Mouse (Mus musculus) liver, embryonic 16.5 days (tissue): Measurements from ENCODE around the gene Mrpl36. TPM values are rescaled to one million over a fixed set of nuclear protein-coding genes. Genes with fewer than 3 reads are reported as not detected.

Experiments used
- ATAC-seq: fragments of 200-750 bp; cut with Nextera tagmentation; 2 replicates; pipeline ENCODE4 v1.8.0; 2017; ENCODE audit warnings: low read depth, mild to moderate bottlenecking, moderate number of reproducible peaks, moderate library complexity
- H3K27ac ChIP-seq: fragments of 300-500 bp; sonication (generic); 2 replicates; pipeline ENCODE4 v1.5.1; 2014; ENCODE audit warnings: mild to moderate bottlenecking, low read length
- H3K27me3 ChIP-seq: fragments of 300-500 bp; sonication (generic); 2 replicates; pipeline ENCODE4 v1.6.1; 2014; ENCODE audit warnings: low read depth, low read length, mixed read lengths; ENCODE audit not compliant: control insufficient read depth, insufficient read depth
- H3K36me3 ChIP-seq: fragments of 300-500 bp; sonication (generic); 2 replicates; pipeline ENCODE4 v1.6.1; 2014; ENCODE audit warnings: mild to moderate bottlenecking; ENCODE audit not compliant: control insufficient read depth, insufficient read depth
- H3K4me1 ChIP-seq: fragments of 300-500 bp; sonication (generic); 2 replicates; pipeline ENCODE4 v1.6.1; 2014; ENCODE audit warnings: low read depth, low read length, mixed read lengths; ENCODE audit not compliant: control insufficient read depth
- H3K4me2 ChIP-seq: fragments of 300-500 bp; sonication (generic); 2 replicates; pipeline ENCODE4 v1.6.1; 2014; ENCODE audit warnings: low read depth, low read length, mixed read lengths
- H3K4me3 ChIP-seq: fragments of 300-500 bp; sonication (generic); 2 replicates; pipeline ENCODE4 v1.5.1; 2014; ENCODE audit warnings: low read depth, mild to moderate bottlenecking, low read length
- H3K9ac ChIP-seq: fragments of 300-500 bp; sonication (generic); 2 replicates; pipeline ENCODE4 v1.6.1; 2014; ENCODE audit warnings: low read depth, low read length
- H3K9me3 ChIP-seq: fragments of 300-500 bp; sonication (generic); replicated peaks from 2 replicates; pipeline ENCODE4 v1.6.1; 2016; ENCODE audit warnings: low read length; ENCODE audit not compliant: control insufficient read depth
- WGBS: fragments of 180-500 bp; shearing (Covaris S2); extraction: QIAGEN DNeasy Blood & Tissue Kit; methylation state at CpG from one replicate; pipeline ENCODE4 v1.1.7; 2014; ENCODE audit not compliant: insufficient replicate concordance; 5-methylcytosine and 5-hydroxymethylcytosine counted together
- polyA plus RNA-seq: library from polyadenylated mRNA; unstranded; fragments of >200 nt; fragmentation: Nextera tagmentation; extraction: Ambion mirVana; gene quantifications from 2 replicates; pipeline ENCODE4 v1.2.1, GENCODE M21; 2015

The Mrpl36 gene
- polyA plus RNA-seq, 1 experiment from 2014 or later = 57.9 TPM

- Histone ChIP-seq H3K36me3 (no peaks in the 10 kb centered on the region), H3K9ac (no peak overlapping the region), H3K9me3 (no peaks in the 10 kb centered on the region), H3K4me1 (no peaks in the 10 kb centered on the region), H3K4me2 (no peak overlapping the region), H3K4me3 (no peak overlapping the region), H3K27me3 (no peaks in the 10 kb centered on the region; the same call in 1 of the 2 replicates), H3K27ac (no peak overlapping the region)
- 47% methylated on average over 8 of the region's 8 CpGs for WGBS
- no peak for ATAC-seq
These were observed 22.8 kb upstream of the Mrpl36 start for GRCm38 (mm10) chr13:73305398-73306084.

GRCm38 (mm10) chr13:73306085-73306410 is 22.3 kb upstream of the Mrpl36 start:
- H3K4me2 ChIP-seq = no peak overlapping the region
- H3K27ac ChIP-seq = no peak overlapping the region
- no peak overlapping the region for H3K9ac ChIP-seq
- H3K36me3 ChIP-seq = no peaks in the 10 kb centered on the region
- no peaks in the 10 kb centered on the region; the same call in 1 of the 2 replicates for H3K27me3 ChIP-seq
- no peak overlapping the region for H3K4me3 ChIP-seq
- 58% methylated on average over 4 of the region's 4 CpGs for WGBS
- H3K9me3 ChIP-seq = no peaks in the 10 kb centered on the region
- ATAC-seq = no peak
- H3K4me1 ChIP-seq = no peaks in the 10 kb centered on the region

GRCm38 (mm10) chr13:73306430-73306829 is 21.9 kb upstream of the Mrpl36 start:
- H3K9ac ChIP-seq = no peak overlapping the region
- no peak for ATAC-seq
- no peak overlapping the region for H3K4me3 ChIP-seq
- no peaks in the 10 kb centered on the region for H3K4me1 ChIP-seq
- no peaks in the 10 kb centered on the region for H3K36me3 ChIP-seq
- no peaks in the 10 kb centered on the region; the same call in 1 of the 2 replicates for H3K27me3 ChIP-seq
- WGBS = 62% methylated on average over 4 of the region's 4 CpGs
- H3K4me2 ChIP-seq = no peak overlapping the region
- H3K9me3 ChIP-seq = no peaks in the 10 kb centered on the region
- H3K27ac ChIP-seq = no peak overlapping the region

GRCm38 (mm10) chr13:73310183-73310929 is 18.0 kb upstream of the Mrpl36 start:
- no peak overlapping the region for H3K27ac ChIP-seq
- H3K4me1 ChIP-seq = no peaks in the 10 kb centered on the region
- H3K36me3 ChIP-seq = no peaks in the 10 kb centered on the region
- H3K4me2 ChIP-seq = no peak overlapping the region
- H3K4me3 ChIP-seq = no peak overlapping the region
- no peak overlapping the region for H3K9ac ChIP-seq
- no peak for ATAC-seq
- no peaks in the 10 kb centered on the region for H3K9me3 ChIP-seq
- 25% methylated on average over 8 of the region's 8 CpGs for WGBS
- H3K27me3 ChIP-seq = no peaks in the 10 kb centered on the region; the same call in 1 of the 2 replicates

GRCm38 (mm10) chr13:73320048-73320447 is 8.3 kb upstream of the Mrpl36 start:
- ATAC-seq = no peak
- Histone ChIP-seq H3K27me3 (no peaks in the 10 kb centered on the region), H3K9ac (no peak overlapping the region), H3K4me1 (no peaks in the 10 kb centered on the region), H3K27ac (no peak overlapping the region), H3K4me2 (no peak overlapping the region), H3K36me3 (peaks cover 25% of the 10 kb centered on the region), H3K4me3 (no peak overlapping the region), H3K9me3 (no peaks in the 10 kb centered on the region)
- WGBS = 80% methylated on average over 4 of the region's 4 CpGs

- Histone ChIP-seq H3K4me2 (no peak overlapping the region), H3K9me3 (no peaks in the 10 kb centered on the region), H3K4me1 (peaks cover 7% of the 10 kb centered on the region), H3K4me3 (no peak overlapping the region), H3K36me3 (peaks cover 22% of the 10 kb centered on the region), H3K27me3 (no peaks in the 10 kb centered on the region), H3K27ac (no peak overlapping the region), H3K9ac (no peak overlapping the region)
- WGBS = 82% methylated on average over 10 of the region's 10 CpGs
- no peak for ATAC-seq
These were observed 5.7 kb upstream of the Mrpl36 start for GRCm38 (mm10) chr13:73322626-73323025.

GRCm38 (mm10) chr13:73323406-73323805 is 4.9 kb upstream of the Mrpl36 start:
- peaks cover 7% of the 10 kb centered on the region for H3K4me1 ChIP-seq
- H3K4me3 ChIP-seq = no peak overlapping the region
- H3K9ac ChIP-seq = no peak overlapping the region
- no peak overlapping the region for H3K27ac ChIP-seq
- no peak overlapping the region for H3K4me2 ChIP-seq
- no peaks in the 10 kb centered on the region for H3K9me3 ChIP-seq
- ATAC-seq = no peak
- H3K27me3 ChIP-seq = no peaks in the 10 kb centered on the region
- 78% methylated on average over 4 of the region's 4 CpGs for WGBS
- H3K36me3 ChIP-seq = peaks cover 17% of the 10 kb centered on the region

- H3K9me3 ChIP-seq = no peaks in the 10 kb centered on the region
- peak overlapping the region; percentile 96 for H3K4me3 ChIP-seq
- no peaks in the 10 kb centered on the region for H3K36me3 ChIP-seq
- H3K27me3 ChIP-seq = no peaks in the 10 kb centered on the region
- H3K27ac ChIP-seq = peak overlapping the region; percentile 62
- H3K9ac ChIP-seq = peak overlapping the region; percentile 93
- H3K4me2 ChIP-seq = peak overlapping the region; percentile 92
- peaks cover 25% of the 10 kb centered on the region for H3K4me1 ChIP-seq
- under 1% methylated on average over 42 of the region's 42 CpGs for WGBS
- ATAC-seq = peak; percentile 81
These were observed 2.7 kb downstream of the Mrpl36 start for GRCm38 (mm10) chr13:73330844-73331501.

GRCm38 (mm10) chr13:73331736-73332135 is 3.4 kb downstream of the Mrpl36 start:
- ATAC-seq = no peak
- Histone ChIP-seq H3K9me3 (no peaks in the 10 kb centered on the region), H3K36me3 (no peaks in the 10 kb centered on the region), H3K27me3 (no peaks in the 10 kb centered on the region), H3K4me3 (peak overlapping the region; percentile 96), H3K27ac (no peak overlapping the region), H3K4me1 (peaks cover 25% of the 10 kb centered on the region), H3K4me2 (peak overlapping the region; percentile 92), H3K9ac (peak overlapping the region; percentile 93)
- 26% methylated on average over 3 of the region's 3 CpGs for WGBS
